Mouse (Mus musculus) cerebellum, adult 9-10 months (tissue): ENCODE results near the gene Nab2.
A peak's percentile ranks its signal among the peaks of the same experiment; 100 is the strongest.

Experiments
- DNase-seq: peaks from one replicate; pipeline ENCODE4 v3.0.0; 2022

Nab2 gene

GRCm38 (mm10) chr10:127668093-127669050, at the start of gene Nab2:
Nab2 (minus strand) TSS chr10:127668568.
- DNase-seq, result peak; percentile 74

GRCm38 (mm10) chr10:127712736-127713135, 44.4 kb upstream of the Nab2 start:
- no peak for DNase-seq

GRCm38 (mm10) chr10:127710331-127710730, 42.0 kb upstream of the Nab2 start:
- no peak for DNase-seq

- no peak for DNase-seq
Observed at GRCm38 (mm10) chr10:127708850-127709370, 40.5 kb upstream of the Nab2 start.

GRCm38 (mm10) chr10:127707721-127708120, 39.4 kb upstream of the Nab2 start:
- DNase-seq, result no peak

GRCm38 (mm10) chr10:127705783-127706182, 37.4 kb upstream of the Nab2 start:
- DNase-seq, result no peak

GRCm38 (mm10) chr10:127704766-127705220, 36.4 kb upstream of the Nab2 start, which contains the start of gene Myo1a:
Myo1a (plus strand) TSS chr10:127705170.
- DNase-seq, result no peak

GRCm38 (mm10) chr10:127704293-127704692, 35.9 kb upstream of the Nab2 start:
- DNase-seq, result no peak

- DNase-seq, result no peak
Observed at GRCm38 (mm10) chr10:127703299-127703698, 34.9 kb upstream of the Nab2 start.

GRCm38 (mm10) chr10:127698966-127699365, 30.6 kb upstream of the Nab2 start:
- no peak for DNase-seq

- DNase-seq, result no peak
Observed at GRCm38 (mm10) chr10:127695775-127696174, 27.4 kb upstream of the Nab2 start.

- peak; percentile 57 for DNase-seq
Observed at GRCm38 (mm10) chr10:127694636-127695035, 26.3 kb upstream of the Nab2 start.

- DNase-seq, result no peak
Observed at GRCm38 (mm10) chr10:127691053-127691452, 22.7 kb upstream of the Nab2 start.

- no peak for DNase-seq
Observed at GRCm38 (mm10) chr10:127682886-127683285, 14.5 kb upstream of the Nab2 start.

- peak; percentile 15 for DNase-seq
Observed at GRCm38 (mm10) chr10:127679881-127680280, 11.5 kb upstream of the Nab2 start.

GRCm38 (mm10) chr10:127679208-127679607, 10.8 kb upstream of the Nab2 start:
- no peak for DNase-seq

- DNase-seq, result peak; percentile 74
Observed at GRCm38 (mm10) chr10:127677591-127678336, 9.4 kb upstream of the Nab2 start.

GRCm38 (mm10) chr10:127676691-127677548, 8.6 kb upstream of the Nab2 start:
- DNase-seq, result peak; percentile 98

GRCm38 (mm10) chr10:127675859-127676398, 7.6 kb upstream of the Nab2 start:
- peak; percentile 63 for DNase-seq

- DNase-seq, result peak; percentile 98
Observed at GRCm38 (mm10) chr10:127674794-127675522, 6.6 kb upstream of the Nab2 start.

GRCm38 (mm10) chr10:127674046-127674655, 5.8 kb upstream of the Nab2 start:
- DNase-seq, result peak; percentile 63
